Mouse (Mus musculus): ENCODE measurements around the gene Ppp1r27. TPM values are rescaled to one million over a fixed set of nuclear protein-coding genes. Genes with fewer than 3 reads are reported as not detected.
"Not testable (repeated sequence)": the region's sequence is repeated elsewhere in the genome, so short reads cannot be mapped to it uniquely, and the experiment has no call there.

The Ppp1r27 gene
- polyA plus RNA-seq, 1 experiment from 2014 or later, result 0.47 TPM

DNA sequence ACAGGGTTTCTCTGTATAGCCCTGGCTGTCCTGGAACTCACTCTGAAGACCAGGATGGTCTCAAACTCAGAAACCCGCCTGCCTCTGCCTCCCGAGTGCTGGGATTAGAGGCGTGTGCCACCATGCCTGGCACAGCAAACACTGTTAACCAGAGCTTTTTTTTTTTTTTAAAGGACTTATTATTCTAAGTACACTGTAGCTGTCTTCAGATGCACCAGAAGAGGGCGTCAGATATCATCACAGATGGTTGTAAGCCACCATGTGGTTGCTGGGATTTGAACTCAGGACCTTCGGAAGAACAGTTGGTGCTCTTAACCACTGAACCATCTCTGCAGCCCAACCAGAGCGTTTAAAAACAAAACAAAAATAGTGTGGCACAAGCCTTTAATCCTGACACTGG is 7.9 kb upstream of the Ppp1r27 start:
- not testable (repeated sequence) for H3K4me2 ChIP-seq (ENCODE audit: low read depth, severe bottlenecking); ATAC-seq (ENCODE audit: insufficient number of reproducible peaks, low FRiP score, low TSS enrichment, low read depth); H3K27me3 ChIP-seq (ENCODE audit: control insufficient read depth, insufficient read depth, low read length); H3K27ac ChIP-seq (replicated peaks; ENCODE audit: low read depth, low read length); H3K4me1 ChIP-seq (ENCODE audit: control insufficient read depth, insufficient read depth, low read length); H3K9ac ChIP-seq (ENCODE audit: low read length); H3K4me3 ChIP-seq (ENCODE audit: low read depth, low read length); H3K9me3 ChIP-seq (ENCODE audit: control insufficient read depth, low read length); DNase-seq (ENCODE audit: low spot score)
- WGBS, result 87% methylated on average over 6 of the region's 6 CpGs
- H3K36me3 ChIP-seq (ENCODE audit: control insufficient read depth, insufficient read depth, low read length), result peaks cover 42% of the 10 kb centered on the region

DNA sequence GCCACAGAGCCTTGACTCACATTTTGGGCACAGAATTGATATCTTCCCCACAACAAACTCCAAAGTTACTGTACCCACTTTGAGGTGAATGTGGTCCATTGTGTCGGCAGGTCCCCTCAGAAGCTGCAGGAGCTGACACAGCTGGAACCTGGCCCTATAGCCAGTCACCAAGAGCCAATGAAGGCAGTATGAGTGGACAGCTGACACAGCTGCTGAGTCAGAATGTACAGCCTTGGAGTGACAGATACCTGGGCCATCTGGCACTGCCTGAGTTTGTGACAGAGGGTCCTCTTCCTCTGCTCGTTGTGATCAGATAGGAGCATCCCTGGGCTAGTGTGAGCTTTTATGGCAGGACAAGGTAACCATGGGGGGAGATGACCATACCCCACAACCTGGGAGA is 4.3 kb upstream of the Ppp1r27 start:
- H3K4me1 ChIP-seq (ENCODE audit: control insufficient read depth, insufficient read depth, low read length), result 0 out of 2 replicates have a peak, but pooled peaks cover under 1% of the 10 kb centered on the region
- no peaks in the 10 kb centered on the region for H3K27me3 ChIP-seq (ENCODE audit: control insufficient read depth, insufficient read depth, low read length)
- 79% methylated on average over 2 of the region's 2 CpGs for WGBS
- H3K4me2 ChIP-seq (ENCODE audit: low read depth, severe bottlenecking), result no peak overlapping the region
- DNase-seq (ENCODE audit: low spot score) (no peak), ATAC-seq (ENCODE audit: insufficient number of reproducible peaks, low FRiP score, low TSS enrichment, low read depth) (no peak)
- H3K27ac ChIP-seq (replicated peaks; ENCODE audit: low read depth, low read length), result no peak overlapping the region
- H3K4me3 ChIP-seq (ENCODE audit: low read depth, low read length), result no peak overlapping the region
- no peak overlapping the region for H3K9ac ChIP-seq (ENCODE audit: low read length)
- no peaks in the 10 kb centered on the region for H3K9me3 ChIP-seq (ENCODE audit: control insufficient read depth, low read length)
- peaks cover 9% of the 10 kb centered on the region; the same call in 1 of the 2 replicates for H3K36me3 ChIP-seq (ENCODE audit: control insufficient read depth, insufficient read depth, low read length)

DNA sequence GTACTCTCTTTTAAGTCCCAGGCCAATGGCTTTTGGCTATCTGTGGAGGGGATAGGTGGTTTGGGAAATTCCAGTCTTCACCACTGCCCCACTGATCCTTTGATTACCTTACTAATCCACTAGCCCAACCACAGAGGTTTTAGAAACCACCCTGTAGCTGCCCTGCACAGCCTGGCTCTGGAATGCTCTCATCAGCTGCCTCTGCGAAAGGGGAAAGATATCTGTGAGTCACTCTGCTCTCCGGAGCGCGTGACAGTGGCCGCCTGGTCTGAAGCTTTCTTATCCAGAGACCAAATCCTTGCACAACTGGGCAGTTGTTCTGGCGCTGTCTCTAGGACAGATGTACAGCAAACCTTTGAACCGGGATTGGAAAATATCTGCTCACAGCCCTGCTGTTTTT is 3.9 kb upstream of the Ppp1r27 start:
- ATAC-seq (ENCODE audit: insufficient number of reproducible peaks, low FRiP score, low TSS enrichment, low read depth), result no peak
- no peaks in the 10 kb centered on the region for H3K9me3 ChIP-seq (ENCODE audit: control insufficient read depth, low read length)
- H3K4me2 ChIP-seq (ENCODE audit: low read depth, severe bottlenecking), result no peak overlapping the region
- no peaks in the 10 kb centered on the region for H3K27me3 ChIP-seq (ENCODE audit: control insufficient read depth, insufficient read depth, low read length)
- 0 out of 2 replicates have a peak, but pooled peaks cover 3% of the 10 kb centered on the region for H3K4me1 ChIP-seq (ENCODE audit: control insufficient read depth, insufficient read depth, low read length)
- peaks cover 4% of the 10 kb centered on the region; the same call in 1 of the 2 replicates for H3K36me3 ChIP-seq (ENCODE audit: control insufficient read depth, insufficient read depth, low read length)
- H3K9ac ChIP-seq (ENCODE audit: low read length), result no peak overlapping the region
- WGBS, result 82% methylated on average over 7 of the region's 7 CpGs
- H3K4me3 ChIP-seq (ENCODE audit: low read depth, low read length), result no peak overlapping the region
- DNase-seq (ENCODE audit: low spot score), result no peak
- H3K27ac ChIP-seq (replicated peaks; ENCODE audit: low read depth, low read length), result no peak overlapping the region

DNA sequence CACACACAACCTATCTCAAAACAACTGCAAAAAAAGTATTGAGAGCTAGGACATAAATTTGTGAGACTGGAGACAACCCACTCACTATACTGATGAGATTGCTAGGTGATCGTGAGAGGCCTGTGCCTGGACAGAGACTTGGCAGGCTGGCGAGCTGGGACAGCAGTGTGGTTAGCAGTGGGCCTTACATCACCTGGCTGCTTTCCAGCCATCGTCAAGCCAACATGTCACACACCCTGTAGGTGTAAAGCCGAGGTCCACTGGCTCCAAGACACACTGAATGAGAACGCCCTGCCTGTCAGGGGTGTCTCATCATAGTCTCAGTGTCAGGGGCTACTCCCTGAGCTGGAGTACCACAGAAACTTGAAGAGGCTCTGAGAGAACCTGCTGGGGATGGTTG is 1.8 kb upstream of the Ppp1r27 start:
- Histone ChIP-seq H3K4me2 (ENCODE audit: low read depth, severe bottlenecking) (no peak overlapping the region), H3K36me3 (ENCODE audit: control insufficient read depth, insufficient read depth, low read length) (no peaks in the 10 kb centered on the region; the same call in 1 of the 2 replicates), H3K9me3 (ENCODE audit: control insufficient read depth, low read length) (no peaks in the 10 kb centered on the region), H3K4me3 (ENCODE audit: low read depth, low read length) (no peak overlapping the region), H3K27me3 (ENCODE audit: control insufficient read depth, insufficient read depth, low read length) (no peaks in the 10 kb centered on the region), H3K4me1 (ENCODE audit: control insufficient read depth, insufficient read depth, low read length) (peaks cover 13% of the 10 kb centered on the region), H3K9ac (ENCODE audit: low read length) (no peak overlapping the region), H3K27ac (replicated peaks; ENCODE audit: low read depth, low read length) (no peak overlapping the region)
- WGBS, result 80% methylated on average over 5 of the region's 5 CpGs
- DNase-seq (ENCODE audit: low spot score) (no peak), ATAC-seq (ENCODE audit: insufficient number of reproducible peaks, low FRiP score, low TSS enrichment, low read depth) (no peak)

- Histone ChIP-seq H3K36me3 (ENCODE audit: control insufficient read depth, insufficient read depth, low read length) (no peaks in the 10 kb centered on the region; the same call in 1 of the 2 replicates), H3K4me1 (ENCODE audit: control insufficient read depth, insufficient read depth, low read length) (peaks cover 15% of the 10 kb centered on the region), H3K4me2 (ENCODE audit: low read depth, severe bottlenecking) (peak overlapping the region; percentile 88), H3K9me3 (ENCODE audit: control insufficient read depth, low read length) (no peaks in the 10 kb centered on the region), H3K27me3 (ENCODE audit: control insufficient read depth, insufficient read depth, low read length) (no peaks in the 10 kb centered on the region), H3K9ac (ENCODE audit: low read length) (peak overlapping the region; percentile 98), H3K27ac (replicated peaks; ENCODE audit: low read depth, low read length) (0 out of 2 replicates have a peak overlapping the region, but pooled peaks have one; percentile 10), H3K4me3 (ENCODE audit: low read depth, low read length) (peak overlapping the region; percentile 95)
- 68% methylated on average over 11 of the region's 11 CpGs for WGBS
- peak; percentile 24 for DNase-seq (ENCODE audit: low spot score)
- 0 out of 2 replicates have a peak, but pooled peaks have one; percentile 26 for ATAC-seq (ENCODE audit: insufficient number of reproducible peaks, low FRiP score, low TSS enrichment, low read depth)
These were observed 734 bp downstream of the Ppp1r27 start for GRCm38 (mm10) chr11:120549986-120550809.

DNA sequence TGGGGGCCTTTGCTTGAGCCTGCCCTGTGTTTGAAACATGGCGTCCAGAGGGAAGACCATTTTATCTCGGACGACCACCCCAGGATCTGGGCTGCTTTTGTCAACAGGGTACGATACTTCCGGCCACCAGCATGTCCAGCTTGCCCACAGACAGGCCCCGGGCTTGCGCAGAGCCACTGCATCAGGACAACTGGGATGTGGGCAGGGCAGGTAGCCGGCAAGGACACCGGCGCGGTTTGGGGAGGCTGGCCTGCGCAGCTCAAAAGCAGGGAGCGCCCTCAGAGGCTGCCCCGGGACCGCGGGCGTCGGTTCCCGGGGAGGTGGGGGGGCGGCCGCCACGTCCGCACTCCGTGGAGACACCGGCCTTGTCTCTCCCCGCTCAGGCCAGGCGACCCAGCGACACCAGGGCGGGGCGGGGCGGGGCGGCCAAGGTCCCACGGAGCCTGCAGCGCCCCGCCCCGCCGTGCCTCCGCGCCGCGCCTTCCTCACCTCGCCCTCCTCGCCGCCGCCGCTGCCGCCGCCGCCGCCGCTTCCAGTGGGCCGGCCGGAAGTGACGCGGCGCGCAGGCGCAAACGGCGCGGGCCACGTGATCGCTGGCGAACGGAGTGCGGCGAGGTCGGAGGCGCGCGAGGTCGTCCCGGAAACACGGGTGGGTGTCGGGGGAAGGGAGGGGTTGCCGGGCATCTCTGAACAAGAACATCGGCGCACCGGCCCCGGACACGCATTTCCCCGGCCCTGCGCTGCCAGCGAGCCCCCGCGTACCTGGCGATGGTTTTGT is 1.6 kb downstream of the Ppp1r27 start, which contains the start of gene Mcrip1:
Mcrip1 (minus strand) TSS at position 560 of the 778 bp plus-strand sequence.
- Histone ChIP-seq H3K9ac (ENCODE audit: low read length) (peak within 1 kb of the TSS; percentile 98), H3K27me3 (ENCODE audit: control insufficient read depth, insufficient read depth, low read length) (no peaks in the 10 kb centered on the region), H3K4me3 (ENCODE audit: low read depth, low read length) (peak within 1 kb of the TSS; percentile 95), H3K9me3 (ENCODE audit: control insufficient read depth, low read length) (no peaks in the 10 kb centered on the region), H3K36me3 (ENCODE audit: control insufficient read depth, insufficient read depth, low read length) (peaks cover 7% of the 10 kb centered on the region), H3K27ac (replicated peaks; ENCODE audit: low read depth, low read length) (peak within 1 kb of the TSS; percentile 85), H3K4me1 (ENCODE audit: control insufficient read depth, insufficient read depth, low read length) (peaks cover 15% of the 10 kb centered on the region), H3K4me2 (ENCODE audit: low read depth, severe bottlenecking) (peak within 1 kb of the TSS; percentile 88)
- DNase-seq (ENCODE audit: low spot score) (peak; percentile 93), ATAC-seq (ENCODE audit: insufficient number of reproducible peaks, low FRiP score, low TSS enrichment, low read depth) (peak; percentile 65; the same call in 1 of the 2 replicates)
- under 1% methylated on average over 47 of the region's 87 CpGs for WGBS

- Histone ChIP-seq H3K4me2 (ENCODE audit: low read depth, severe bottlenecking) (peak overlapping the region; percentile 88), H3K9ac (ENCODE audit: low read length) (peak overlapping the region; percentile 98), H3K36me3 (ENCODE audit: control insufficient read depth, insufficient read depth, low read length) (peaks cover 12% of the 10 kb centered on the region), H3K4me1 (ENCODE audit: control insufficient read depth, insufficient read depth, low read length) (peaks cover 15% of the 10 kb centered on the region), H3K27ac (replicated peaks; ENCODE audit: low read depth, low read length) (peak overlapping the region; percentile 85), H3K27me3 (ENCODE audit: control insufficient read depth, insufficient read depth, low read length) (no peaks in the 10 kb centered on the region), H3K4me3 (ENCODE audit: low read depth, low read length) (peak overlapping the region; percentile 95), H3K9me3 (ENCODE audit: control insufficient read depth, low read length) (no peaks in the 10 kb centered on the region)
- 37% methylated on average over 7 of the region's 7 CpGs for WGBS
- ATAC-seq (ENCODE audit: insufficient number of reproducible peaks, low FRiP score, low TSS enrichment, low read depth), result no peak
- DNase-seq (ENCODE audit: low spot score), result no peak
These were observed 2.2 kb downstream of the Ppp1r27 start for GRCm38 (mm10) chr11:120548786-120549167.

DNA sequence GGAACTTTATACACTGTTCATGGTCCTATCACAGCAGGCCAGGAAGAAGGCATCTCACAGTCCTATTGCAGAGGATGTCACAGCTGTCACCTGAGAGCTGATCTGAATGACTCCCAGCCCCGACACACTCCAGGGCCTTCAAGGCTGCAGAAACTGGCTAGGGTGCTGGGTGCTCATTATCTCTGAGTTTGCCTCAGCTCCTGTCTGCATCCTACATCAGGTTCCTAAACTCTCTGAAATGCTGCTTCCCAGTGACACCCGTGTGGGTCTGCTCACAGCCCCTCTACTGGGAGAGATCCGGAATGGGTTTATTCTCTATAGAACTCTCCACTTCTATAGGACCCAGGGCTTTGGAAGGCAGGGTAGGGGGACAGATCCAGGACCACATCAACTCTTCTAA is 2.7 kb downstream of the Ppp1r27 start:
- peak overlapping the region; percentile 95; the same call in 1 of the 2 replicates for H3K4me3 ChIP-seq (ENCODE audit: low read depth, low read length)
- no peaks in the 10 kb centered on the region for H3K9me3 ChIP-seq (ENCODE audit: control insufficient read depth, low read length)
- no peak for ATAC-seq (ENCODE audit: insufficient number of reproducible peaks, low FRiP score, low TSS enrichment, low read depth)
- H3K9ac ChIP-seq (ENCODE audit: low read length), result peak overlapping the region; percentile 98; the same call in 1 of the 2 replicates
- H3K4me1 ChIP-seq (ENCODE audit: control insufficient read depth, insufficient read depth, low read length), result peaks cover 15% of the 10 kb centered on the region
- H3K27ac ChIP-seq (replicated peaks; ENCODE audit: low read depth, low read length), result no peak overlapping the region
- H3K4me2 ChIP-seq (ENCODE audit: low read depth, severe bottlenecking), result peak overlapping the region; percentile 88
- H3K36me3 ChIP-seq (ENCODE audit: control insufficient read depth, insufficient read depth, low read length), result peaks cover 17% of the 10 kb centered on the region
- whole genome bisulfite sequencing, result 88% methylated on average over 3 of the region's 3 CpGs
- no peaks in the 10 kb centered on the region for H3K27me3 ChIP-seq (ENCODE audit: control insufficient read depth, insufficient read depth, low read length)
- no peak for DNase-seq (ENCODE audit: low spot score)

Measured in limb, embryonic 11.5 days (tissue).